Mouse (Mus musculus): ENCODE measurements around the gene Cmtm8.

DNA sequence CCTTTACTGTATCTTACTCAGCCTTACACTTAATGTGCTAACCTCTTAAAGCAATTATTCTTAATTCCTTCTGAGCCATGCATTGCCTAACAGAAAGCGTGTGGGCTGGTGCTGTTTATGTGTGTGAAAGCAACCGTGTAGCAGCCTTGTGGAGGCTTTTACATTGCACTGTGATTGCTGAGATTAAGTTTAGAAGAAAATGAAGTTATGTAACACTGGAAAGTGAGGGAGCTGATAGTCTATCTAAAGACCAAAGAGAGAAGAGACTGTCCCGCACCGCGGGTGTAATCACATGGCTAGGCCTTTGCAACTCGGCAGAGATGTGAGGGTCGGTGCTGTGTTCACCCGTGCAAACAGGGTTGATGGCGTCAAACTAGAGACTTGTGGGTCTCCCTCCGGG is 96.9 kb downstream of the Cmtm8 start:
- TF ChIP-seq MEF2A (IDR thresholded peaks at IDR 0.05; ENCODE audit: extremely low read depth, insufficient replicate concordance, low read depth, low read length, poor library complexity, severe bottlenecking) (no peak), CTCF (IDR thresholded peaks at IDR 0.05 in 2 of 3, conservative IDR thresholded peaks at IDR 0.05 in 1 of 3; ENCODE audit: control insufficient read depth in 1 of 3, insufficient read depth in 1 of 3, low read depth in 2 of 3, low read length in 3 of 3, poor library complexity in 1 of 3, severe bottlenecking in 1 of 3) (no peak), POLR2A (IDR thresholded peaks at IDR 0.05; ENCODE audit: control insufficient read depth in 1 of 2, insufficient read depth in 1 of 2, low read depth in 1 of 2, low read length in 2 of 2, poor library complexity in 1 of 2) (no peak)
